Mouse (Mus musculus): ENCODE measurements around the gene Calm1. TPM values are rescaled to one million over a fixed set of nuclear protein-coding genes. Genes with fewer than 3 reads are reported as not detected.
A peak's percentile ranks its signal among the peaks of the same experiment; 100 is the strongest.

Calm1 gene
- polyA plus RNA-seq, 1 experiment from 2014 or later: 2,116 TPM

GRCm38 (mm10) chr12:100239807-100240206, 40.6 kb downstream of the Calm1 start:
- H3K4me2 ChIP-seq (replicated peaks; ENCODE audit: low read depth): no peak overlapping the region
- no peaks in the 10 kb centered on the region for H3K9me3 ChIP-seq (ENCODE audit: control insufficient read depth, low read length)
- no peaks in the 10 kb centered on the region for H3K36me3 ChIP-seq (ENCODE audit: control insufficient read depth, insufficient read depth, low read length)
- no peak overlapping the region for H3K4me3 ChIP-seq (ENCODE audit: low read depth, low read length)
- ATAC-seq (ENCODE audit: low FRiP score, low TSS enrichment) (no peak), DNase-seq (ENCODE audit: low spot score) (no peak)
- no peaks in the 10 kb centered on the region for H3K27me3 ChIP-seq (ENCODE audit: control insufficient read depth, insufficient read depth, low read length)
- H3K9ac ChIP-seq (ENCODE audit: low read length): no peak overlapping the region
- 46% methylated on average over 6 of the region's 6 CpGs for WGBS
- no peaks in the 10 kb centered on the region for H3K4me1 ChIP-seq (replicated peaks; ENCODE audit: control insufficient read depth, insufficient read depth)
- H3K27ac ChIP-seq (replicated peaks): no peak overlapping the region
- TF ChIP-seq CTCF (IDR thresholded peaks at IDR 0.05; ENCODE audit: low read depth) (no peak), EP300 (optimal IDR thresholded peaks at IDR 0.05) (no peak)

GRCm38 (mm10) chr12:100241911-100242796, 42.9 kb downstream of the Calm1 start:
- H3K9me3 ChIP-seq (ENCODE audit: control insufficient read depth, low read length): no peaks in the 10 kb centered on the region
- ATAC-seq (ENCODE audit: low FRiP score, low TSS enrichment) (peak; percentile 85), DNase-seq (ENCODE audit: low spot score) (peak; percentile 44)
- TF ChIP-seq CTCF (IDR thresholded peaks at IDR 0.05; ENCODE audit: low read depth): no peak
- H3K27me3 ChIP-seq (ENCODE audit: control insufficient read depth, insufficient read depth, low read length): no peaks in the 10 kb centered on the region
- 11% methylated on average over 22 of the region's 22 CpGs for WGBS
- no peaks in the 10 kb centered on the region for H3K36me3 ChIP-seq (ENCODE audit: control insufficient read depth, insufficient read depth, low read length)
- H3K4me3 ChIP-seq (ENCODE audit: low read depth, low read length): no peak overlapping the region
- no peak overlapping the region for H3K27ac ChIP-seq (replicated peaks)
- peak overlapping the region; percentile 21 for H3K4me2 ChIP-seq (replicated peaks; ENCODE audit: low read depth)
- no peaks in the 10 kb centered on the region for H3K4me1 ChIP-seq (replicated peaks; ENCODE audit: control insufficient read depth, insufficient read depth)
- H3K9ac ChIP-seq (ENCODE audit: low read length): no peak overlapping the region

- Histone ChIP-seq H3K9me3 (ENCODE audit: control insufficient read depth, low read length) (no peaks in the 10 kb centered on the region), H3K9ac (ENCODE audit: low read length) (no peak overlapping the region), H3K27me3 (ENCODE audit: control insufficient read depth, insufficient read depth, low read length) (no peaks in the 10 kb centered on the region), H3K4me3 (ENCODE audit: low read depth, low read length) (no peak overlapping the region), H3K36me3 (ENCODE audit: control insufficient read depth, insufficient read depth, low read length) (no peaks in the 10 kb centered on the region), H3K27ac (replicated peaks) (no peak overlapping the region), H3K4me2 (replicated peaks; ENCODE audit: low read depth) (no peak overlapping the region), H3K4me1 (replicated peaks; ENCODE audit: control insufficient read depth, insufficient read depth) (no peaks in the 10 kb centered on the region)
- no peak for TF ChIP-seq EP300 (optimal IDR thresholded peaks at IDR 0.05)
- ATAC-seq (ENCODE audit: low FRiP score, low TSS enrichment) (no peak), DNase-seq (ENCODE audit: low spot score) (no peak)
- 43% methylated on average over 5 of the region's 5 CpGs for WGBS
Measured at GRCm38 (mm10) chr12:100244580-100244979, 45.3 kb downstream of the Calm1 start.

GRCm38 (mm10) chr12:100249170-100249569, 49.9 kb downstream of the Calm1 start:
- H3K4me1 ChIP-seq (replicated peaks; ENCODE audit: control insufficient read depth, insufficient read depth): no peaks in the 10 kb centered on the region
- ATAC-seq (ENCODE audit: low FRiP score, low TSS enrichment): no peak
- 85% methylated on average over 7 of the region's 7 CpGs for WGBS

GRCm38 (mm10) chr12:100254471-100254870, 55.2 kb downstream of the Calm1 start:
- Histone ChIP-seq H3K9ac (ENCODE audit: low read length) (no peak overlapping the region), H3K27ac (replicated peaks) (no peak overlapping the region), H3K4me3 (ENCODE audit: low read depth, low read length) (no peak overlapping the region), H3K4me2 (replicated peaks; ENCODE audit: low read depth) (no peak overlapping the region), H3K4me1 (replicated peaks; ENCODE audit: control insufficient read depth, insufficient read depth) (no peaks in the 10 kb centered on the region), H3K36me3 (ENCODE audit: control insufficient read depth, insufficient read depth, low read length) (no peaks in the 10 kb centered on the region), H3K27me3 (ENCODE audit: control insufficient read depth, insufficient read depth, low read length) (no peaks in the 10 kb centered on the region), H3K9me3 (ENCODE audit: control insufficient read depth, low read length) (no peaks in the 10 kb centered on the region)
- DNase-seq (ENCODE audit: low spot score) (no peak), ATAC-seq (ENCODE audit: low FRiP score, low TSS enrichment) (no peak)
- WGBS: 82% methylated on average over 4 of the region's 4 CpGs
- TF ChIP-seq EP300 (optimal IDR thresholded peaks at IDR 0.05) (no peak), CTCF (IDR thresholded peaks at IDR 0.05; ENCODE audit: low read depth) (no peak)

More at GRCm38 (mm10) chr12:100249170-100249569, 49.9 kb downstream of the Calm1 start:
- Histone ChIP-seq H3K9ac (ENCODE audit: low read length) (no peak overlapping the region), H3K36me3 (ENCODE audit: control insufficient read depth, insufficient read depth, low read length) (no peaks in the 10 kb centered on the region), H3K4me3 (ENCODE audit: low read depth, low read length) (no peak overlapping the region), H3K27me3 (ENCODE audit: control insufficient read depth, insufficient read depth, low read length) (no peaks in the 10 kb centered on the region), H3K27ac (replicated peaks) (no peak overlapping the region), H3K4me2 (replicated peaks; ENCODE audit: low read depth) (no peak overlapping the region), H3K9me3 (ENCODE audit: control insufficient read depth, low read length) (no peaks in the 10 kb centered on the region)
- no peak for DNase-seq (ENCODE audit: low spot score)
- TF ChIP-seq EP300 (optimal IDR thresholded peaks at IDR 0.05) (no peak), CTCF (IDR thresholded peaks at IDR 0.05; ENCODE audit: low read depth) (no peak)

- no peak for ATAC-seq (ENCODE audit: low FRiP score, low TSS enrichment)
- Histone ChIP-seq H3K4me2 (replicated peaks; ENCODE audit: low read depth) (no peak overlapping the region), H3K4me1 (replicated peaks; ENCODE audit: control insufficient read depth, insufficient read depth) (no peaks in the 10 kb centered on the region), H3K27ac (replicated peaks) (no peak overlapping the region), H3K9me3 (ENCODE audit: control insufficient read depth, low read length) (no peaks in the 10 kb centered on the region), H3K4me3 (ENCODE audit: low read depth, low read length) (no peak overlapping the region), H3K9ac (ENCODE audit: low read length) (no peak overlapping the region), H3K27me3 (ENCODE audit: control insufficient read depth, insufficient read depth, low read length) (no peaks in the 10 kb centered on the region), H3K36me3 (ENCODE audit: control insufficient read depth, insufficient read depth, low read length) (no peaks in the 10 kb centered on the region)
- no peak for DNase-seq (ENCODE audit: low spot score)
- WGBS: 81% methylated on average over 2 of the region's 2 CpGs
- TF ChIP-seq EP300 (optimal IDR thresholded peaks at IDR 0.05) (no peak), CTCF (IDR thresholded peaks at IDR 0.05; ENCODE audit: low read depth) (no peak)
Measured at GRCm38 (mm10) chr12:100255441-100255949, 56.3 kb downstream of the Calm1 start.
